Mouse (Mus musculus) brown adipose tissue, adult 24 weeks (tissue): ENCODE measurements around the gene Gpr68. TPM values are rescaled to one million over a fixed set of nuclear protein-coding genes. Genes with fewer than 3 reads are reported as not detected.

Experiments
- H3K27ac ChIP-seq: fragments of 200-500 bp; replicated peaks from 2 replicates; pipeline ENCODE4 v1.5.1; 2012; ENCODE audit warnings: low read depth, mild to moderate bottlenecking, low read length
- H3K4me1 ChIP-seq: fragments of 200-500 bp; 2 replicates; pipeline ENCODE4 v1.6.1; 2012; ENCODE audit warnings: low read length, mixed read lengths; ENCODE audit not compliant: control insufficient read depth, insufficient read depth, insufficient read length
- H3K4me3 ChIP-seq: fragments of 200-500 bp; 2 replicates; pipeline ENCODE4 v1.5.1; 2012; ENCODE audit warnings: low read depth, mild to moderate bottlenecking, low read length, moderate library complexity; ENCODE audit not compliant: insufficient read depth
- polyA plus RNA-seq: library from polyadenylated mRNA; stranded (reverse); fragments of >200 nt; gene quantifications from 2 replicates; pipeline ENCODE4 v1.2.4, GENCODE M21; 2012; ENCODE audit not compliant: missing spikeins, insufficient read depth, insufficient read length

The Gpr68 gene
- polyA plus RNA-seq: not detected in 2 replicates

- Histone ChIP-seq H3K4me3 (peak within 1 kb of the TSS; percentile 53), H3K4me1 (0 out of 2 replicates have a peak, but pooled peaks cover 2% of the 10 kb centered on the region), H3K27ac (no peak within 1 kb of the TSS)
Observed at GRCm38 (mm10) chr12:100907598-100908297, at the start of gene Gpr68. Gene Gpr68, minus strand, starts transcription at chr12:100908198.

GRCm38 (mm10) chr12:100957257-100957656 lies 49.3 kb upstream of the Gpr68 start:
- Histone ChIP-seq H3K4me3 (no peak overlapping the region), H3K4me1 (peaks cover 20% of the 10 kb centered on the region)

GRCm38 (mm10) chr12:100956825-100957224 lies 48.8 kb upstream of the Gpr68 start:
- no peak overlapping the region for H3K4me3 ChIP-seq
- peak overlapping the region; percentile 18 for H3K27ac ChIP-seq
- H3K4me1 ChIP-seq: peaks cover 21% of the 10 kb centered on the region

More at GRCm38 (mm10) chr12:100957257-100957656, 49.3 kb upstream of the Gpr68 start:
- H3K27ac ChIP-seq: 0 out of 2 replicates have a peak overlapping the region, but pooled peaks have one; percentile 18

- H3K4me3 ChIP-seq: no peak overlapping the region
- H3K4me1 ChIP-seq: peaks cover 25% of the 10 kb centered on the region
- H3K27ac ChIP-seq: peak overlapping the region; percentile 18
Observed at GRCm38 (mm10) chr12:100956028-100956427, 48.0 kb upstream of the Gpr68 start.

- Histone ChIP-seq H3K27ac (peak overlapping the region; percentile 16; the same call in 1 of the 2 replicates), H3K4me1 (peaks cover 29% of the 10 kb centered on the region), H3K4me3 (no peak overlapping the region)
Observed at GRCm38 (mm10) chr12:100953926-100954325, 45.9 kb upstream of the Gpr68 start.

- Histone ChIP-seq H3K4me1 (peaks cover 38% of the 10 kb centered on the region), H3K4me3 (no peak overlapping the region), H3K27ac (peak overlapping the region; percentile 96)
Observed at GRCm38 (mm10) chr12:100952193-100952931, 44.4 kb upstream of the Gpr68 start.

- Histone ChIP-seq H3K4me3 (no peak overlapping the region), H3K27ac (peak overlapping the region; percentile 90), H3K4me1 (peaks cover 32% of the 10 kb centered on the region)
Observed at GRCm38 (mm10) chr12:100949146-100949545, 41.1 kb upstream of the Gpr68 start.

- H3K27ac ChIP-seq: peak overlapping the region; percentile 90
- H3K4me1 ChIP-seq: peaks cover 29% of the 10 kb centered on the region
- no peak overlapping the region for H3K4me3 ChIP-seq
Observed at GRCm38 (mm10) chr12:100948021-100948420, 40.0 kb upstream of the Gpr68 start.

GRCm38 (mm10) chr12:100945948-100946347 lies 38.0 kb upstream of the Gpr68 start:
- H3K4me3 ChIP-seq: no peak overlapping the region
- H3K27ac ChIP-seq: no peak overlapping the region
- peaks cover 27% of the 10 kb centered on the region for H3K4me1 ChIP-seq

GRCm38 (mm10) chr12:100945501-100945900 lies 37.5 kb upstream of the Gpr68 start:
- Histone ChIP-seq H3K4me3 (no peak overlapping the region), H3K27ac (no peak overlapping the region), H3K4me1 (peaks cover 26% of the 10 kb centered on the region)

- Histone ChIP-seq H3K4me1 (peaks cover 25% of the 10 kb centered on the region), H3K27ac (no peak overlapping the region), H3K4me3 (no peak overlapping the region)
Observed at GRCm38 (mm10) chr12:100944921-100945336, 36.9 kb upstream of the Gpr68 start.

GRCm38 (mm10) chr12:100943146-100943545 lies 35.1 kb upstream of the Gpr68 start:
- Histone ChIP-seq H3K4me1 (peaks cover 29% of the 10 kb centered on the region), H3K4me3 (no peak overlapping the region), H3K27ac (no peak overlapping the region)

GRCm38 (mm10) chr12:100941361-100941760 lies 33.4 kb upstream of the Gpr68 start:
- peaks cover 15% of the 10 kb centered on the region for H3K4me1 ChIP-seq
- no peak overlapping the region for H3K4me3 ChIP-seq
- H3K27ac ChIP-seq: no peak overlapping the region; the same call in 1 of the 2 replicates

GRCm38 (mm10) chr12:100937441-100938360 lies 29.7 kb upstream of the Gpr68 start:
- Histone ChIP-seq H3K4me3 (peak overlapping the region; percentile 6; the same call in 1 of the 2 replicates), H3K27ac (peak overlapping the region; percentile 79)

More at GRCm38 (mm10) chr12:100937441-100938360, 29.7 kb upstream of the Gpr68 start:
- H3K4me1 ChIP-seq: peaks cover 15% of the 10 kb centered on the region
